Mouse (Mus musculus) lung, postnatal 0 days (tissue): ENCODE measurements at regions not wholly inside any gene's neighbourhood (a gene's known extent, or its start where the extent isn't known, plus 50 kb on each side); places are given as distances from the start of the nearest gene placed in this dataset.

Experiments
- ATAC-seq: fragments of 200-750 bp; cut with Nextera tagmentation; 2 replicates; pipeline ENCODE4 v1.8.0; 2017; ENCODE audit warnings: moderate library complexity
- DNase-seq: peaks from one replicate; pipeline ENCODE4 v3.0.0-alpha.2; 2016; ENCODE audit warnings: low spot score
- H3K27ac ChIP-seq: fragments of 300-500 bp; sonication (generic); 2 replicates; pipeline ENCODE4 v1.5.1; 2014; ENCODE audit warnings: antibody characterized with exemption, mild to moderate bottlenecking, low read length, mixed read lengths
- H3K27me3 ChIP-seq: fragments of 300-500 bp; sonication (generic); replicated peaks from 2 replicates; pipeline ENCODE4 v1.6.1; 2014; ENCODE audit warnings: low read length, mixed read lengths; ENCODE audit not compliant: insufficient read depth
- H3K36me3 ChIP-seq: fragments of 300-500 bp; sonication (generic); 2 replicates; pipeline ENCODE4 v1.6.1; 2014; ENCODE audit warnings: low read length, mixed read lengths; ENCODE audit not compliant: insufficient read depth
- H3K4me1 ChIP-seq: fragments of 300-500 bp; sonication (generic); 2 replicates; pipeline ENCODE4 v1.6.1; 2014; ENCODE audit warnings: antibody characterized with exemption, low read depth, low read length, mixed read lengths; ENCODE audit not compliant: insufficient read depth
- H3K4me2 ChIP-seq: fragments of 300-500 bp; sonication (generic); replicated peaks from 2 replicates; pipeline ENCODE4 v1.6.1; 2014; ENCODE audit warnings: low read depth, mild to moderate bottlenecking, low read length, moderate library complexity, mixed read lengths
- H3K4me3 ChIP-seq: fragments of 300-500 bp; sonication (generic); 2 replicates; pipeline ENCODE4 v1.5.1; 2014; ENCODE audit warnings: low read depth, low read length
- H3K9ac ChIP-seq: fragments of 300-500 bp; sonication (generic); replicated peaks from 2 replicates; pipeline ENCODE4 v1.6.1; 2014; ENCODE audit warnings: low read depth, mild to moderate bottlenecking
- H3K9me3 ChIP-seq: fragments of 300-500 bp; sonication (generic); 2 replicates; pipeline ENCODE4 v1.6.1; 2016; ENCODE audit warnings: low read length, mixed read lengths
- CTCF ChIP-seq: IDR thresholded peaks from 2 replicates; pipeline ENCODE4 v1.5.1; 2016; ENCODE audit warnings: antibody characterized with exemption, mild to moderate bottlenecking
- EP300 ChIP-seq: IDR thresholded peaks from 2 replicates; pipeline ENCODE4 v1.6.1; 2016; ENCODE audit warnings: antibody characterized with exemption, mild to moderate bottlenecking, control low read depth
- WGBS: fragments of 180-500 bp; shearing (Covaris S2); extraction: QIAGEN DNeasy Blood & Tissue Kit; methylation state at CpG from one replicate; pipeline ENCODE4 v1.1.7; 2014; 5-methylcytosine and 5-hydroxymethylcytosine counted together

GRCm38 (mm10) chr16:37459533-37459890 lies 74.8 kb upstream of the Stxbp5l start:
- H3K4me1 ChIP-seq: no peaks in the 10 kb centered on the region
- WGBS: 72% methylated on average over 5 of the region's 5 CpGs

GRCm38 (mm10) chr16:37458592-37459532 lies 74.1 kb upstream of the Stxbp5l start:
- Histone ChIP-seq H3K9ac (no peak overlapping the region), H3K27me3 (no peaks in the 10 kb centered on the region), H3K4me3 (no peak overlapping the region), H3K4me2 (no peak overlapping the region), H3K36me3 (no peaks in the 10 kb centered on the region), H3K9me3 (no peaks in the 10 kb centered on the region), H3K4me1 (no peaks in the 10 kb centered on the region), H3K27ac (no peak overlapping the region)
- WGBS: 80% methylated on average over 4 of the region's 4 CpGs
- DNase-seq: no peak
- ATAC-seq: no peak
- TF ChIP-seq EP300: no peak
- no peak for TF ChIP-seq CTCF

More at GRCm38 (mm10) chr16:37459533-37459890, 74.8 kb upstream of the Stxbp5l start:
- H3K9me3 ChIP-seq: no peaks in the 10 kb centered on the region
- TF ChIP-seq CTCF (no peak), EP300 (no peak)
- H3K36me3 ChIP-seq: no peaks in the 10 kb centered on the region
- no peak overlapping the region for H3K9ac ChIP-seq
- ATAC-seq: no peak
- H3K27ac ChIP-seq: no peak overlapping the region
- no peak for DNase-seq
- no peaks in the 10 kb centered on the region for H3K27me3 ChIP-seq
- no peak overlapping the region for H3K4me2 ChIP-seq
- H3K4me3 ChIP-seq: no peak overlapping the region

- no peak overlapping the region for H3K4me2 ChIP-seq
- no peak overlapping the region for H3K9ac ChIP-seq
- no peaks in the 10 kb centered on the region for H3K9me3 ChIP-seq
- DNase-seq (no peak), ATAC-seq (no peak)
- TF ChIP-seq CTCF: no peak
- no peak for TF ChIP-seq EP300
- no peaks in the 10 kb centered on the region for H3K27me3 ChIP-seq
- no peaks in the 10 kb centered on the region for H3K4me1 ChIP-seq
- WGBS: 59% methylated on average over 2 of the region's 2 CpGs
- H3K36me3 ChIP-seq: no peaks in the 10 kb centered on the region
- H3K4me3 ChIP-seq: no peak overlapping the region
- no peak overlapping the region for H3K27ac ChIP-seq
Measured at GRCm38 (mm10) chr16:37455971-37456370, 71.2 kb upstream of the Stxbp5l start.

- no peak overlapping the region for H3K9ac ChIP-seq
- no peaks in the 10 kb centered on the region for H3K9me3 ChIP-seq
- H3K4me2 ChIP-seq: no peak overlapping the region
- H3K36me3 ChIP-seq: no peaks in the 10 kb centered on the region
- no peak for TF ChIP-seq CTCF
- no peak for TF ChIP-seq EP300
- no peaks in the 10 kb centered on the region for H3K4me1 ChIP-seq
- no peak for ATAC-seq
- no peak overlapping the region for H3K4me3 ChIP-seq
- 85% methylated on average over 5 of the region's 5 CpGs for WGBS
- DNase-seq: no peak
- no peaks in the 10 kb centered on the region for H3K27me3 ChIP-seq
- H3K27ac ChIP-seq: no peak overlapping the region
Measured at GRCm38 (mm10) chr16:37449846-37450245, 65.1 kb upstream of the Stxbp5l start.

- 61% methylated on average over 1 of the region's 1 CpGs for WGBS
Measured at GRCm38 (mm10) chr16:37445756-37446155, 61.0 kb upstream of the Stxbp5l start.

GRCm38 (mm10) chr16:37442936-37443335 lies 58.2 kb upstream of the Stxbp5l start:
- H3K4me2 ChIP-seq: no peak overlapping the region
- no peak overlapping the region for H3K9ac ChIP-seq
- TF ChIP-seq CTCF: no peak
- TF ChIP-seq EP300: no peak
- ATAC-seq: no peak
- no peaks in the 10 kb centered on the region for H3K36me3 ChIP-seq
- no peak overlapping the region for H3K4me3 ChIP-seq
- DNase-seq: no peak
- 54% methylated on average over 6 of the region's 6 CpGs for WGBS
- H3K27ac ChIP-seq: no peak overlapping the region
- no peaks in the 10 kb centered on the region for H3K9me3 ChIP-seq
- H3K4me1 ChIP-seq: no peaks in the 10 kb centered on the region
- no peaks in the 10 kb centered on the region for H3K27me3 ChIP-seq

More at GRCm38 (mm10) chr16:37445756-37446155, 61.0 kb upstream of the Stxbp5l start:
- no peak for DNase-seq
- Histone ChIP-seq H3K36me3 (no peaks in the 10 kb centered on the region), H3K4me1 (no peaks in the 10 kb centered on the region), H3K4me2 (no peak overlapping the region), H3K4me3 (no peak overlapping the region), H3K27ac (no peak overlapping the region), H3K27me3 (no peaks in the 10 kb centered on the region), H3K9me3 (no peaks in the 10 kb centered on the region), H3K9ac (no peak overlapping the region)
- TF ChIP-seq EP300: no peak
- TF ChIP-seq CTCF: no peak
- no peak for ATAC-seq
